Mouse (Mus musculus): Measurements from ENCODE around the gene Chil1.

Gene Chil1

GRCm38 (mm10) chr1:134204230-134204629 lies 22.3 kb downstream of the Chil1 start:
- DNase-seq (ENCODE audit: low spot score), result no peak

- DNase-seq (ENCODE audit: low spot score), result no peak
Observed at GRCm38 (mm10) chr1:134205296-134206018, 23.5 kb downstream of the Chil1 start.

- no peak for DNase-seq (ENCODE audit: low spot score)
Observed at GRCm38 (mm10) chr1:134206085-134206484, 24.1 kb downstream of the Chil1 start.

- no peak for DNase-seq (ENCODE audit: low spot score)
Observed at GRCm38 (mm10) chr1:134210179-134210755, 28.3 kb downstream of the Chil1 start.

- no peak for DNase-seq (ENCODE audit: low spot score)
Observed at GRCm38 (mm10) chr1:134211043-134211442, 29.1 kb downstream of the Chil1 start.

GRCm38 (mm10) chr1:134211631-134212030 lies 29.7 kb downstream of the Chil1 start:
- DNase-seq (ENCODE audit: low spot score), result no peak

GRCm38 (mm10) chr1:134212351-134212750 lies 30.4 kb downstream of the Chil1 start:
- peak; percentile 77 for DNase-seq (ENCODE audit: low spot score)

GRCm38 (mm10) chr1:134213405-134213804 lies 31.4 kb downstream of the Chil1 start:
- DNase-seq (ENCODE audit: low spot score), result no peak

- no peak for DNase-seq (ENCODE audit: low spot score)
Observed at GRCm38 (mm10) chr1:134215059-134215458, 33.1 kb downstream of the Chil1 start.

GRCm38 (mm10) chr1:134215751-134216628 lies 34.0 kb downstream of the Chil1 start:
- DNase-seq (ENCODE audit: low spot score), result no peak

- DNase-seq (ENCODE audit: low spot score), result no peak
Observed at GRCm38 (mm10) chr1:134216629-134216971, 34.6 kb downstream of the Chil1 start.

- DNase-seq (ENCODE audit: low spot score), result no peak
Observed at GRCm38 (mm10) chr1:134217028-134217481, 35.1 kb downstream of the Chil1 start.

- DNase-seq (ENCODE audit: low spot score), result no peak
Observed at GRCm38 (mm10) chr1:134217942-134218341, 36.0 kb downstream of the Chil1 start.

GRCm38 (mm10) chr1:134219608-134220007 lies 37.6 kb downstream of the Chil1 start:
- no peak for DNase-seq (ENCODE audit: low spot score)

GRCm38 (mm10) chr1:134221172-134221571 lies 39.2 kb downstream of the Chil1 start:
- DNase-seq (ENCODE audit: low spot score), result no peak

- DNase-seq (ENCODE audit: low spot score), result peak; percentile 71
Observed at GRCm38 (mm10) chr1:134222122-134223055, 40.4 kb downstream of the Chil1 start.

GRCm38 (mm10) chr1:134224649-134225227 lies 42.8 kb downstream of the Chil1 start:
- no peak for DNase-seq (ENCODE audit: low spot score)

- no peak for DNase-seq (ENCODE audit: low spot score)
Observed at GRCm38 (mm10) chr1:134225375-134225774, 43.4 kb downstream of the Chil1 start.

- DNase-seq (ENCODE audit: low spot score), result no peak
Observed at GRCm38 (mm10) chr1:134226739-134227138, 44.8 kb downstream of the Chil1 start.

GRCm38 (mm10) chr1:134229806-134230575 lies 48.0 kb downstream of the Chil1 start:
- DNase-seq (ENCODE audit: low spot score), result no peak
